8 mouse cellular contexts compared by ENCODE assay signal in the genomic region with DNA sequence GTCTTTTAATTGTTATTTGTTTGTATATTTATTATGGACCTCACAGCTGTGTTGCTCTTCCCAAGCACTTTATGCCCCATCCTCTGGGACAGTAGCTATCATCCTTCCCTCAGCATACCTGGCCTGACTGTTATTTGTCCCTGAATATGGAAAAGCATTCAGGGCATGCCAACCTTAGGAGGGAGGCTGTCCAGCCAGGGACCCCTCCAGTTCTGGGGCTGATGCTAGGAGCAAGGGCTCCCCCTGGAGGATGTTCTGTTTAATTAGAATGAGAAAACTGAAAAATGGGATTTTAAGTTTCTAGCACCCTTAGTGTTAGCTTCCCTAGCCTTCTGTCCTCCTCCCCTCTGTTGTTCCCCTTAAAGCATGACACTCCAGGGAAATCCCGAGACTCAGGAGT. TPM values are rescaled to one million over a fixed set of nuclear protein-coding genes. Genes with fewer than 3 reads are reported as not detected.
DNase-seq lines count a peak whose midpoint lies in the region; ATAC-seq and TF ChIP-seq lines count a peak whose summit lies in the region.
"Had no signal": no experiment of that assay in that cellular context is flagged by ENCODE, and none has a peak within 500 bp of the region (broad histone marks: within the 10 kb centered on the region; RNA-seq: fewer than 3 reads in every experiment).

No protein-coding gene starts in this region.

- H3K9ac ChIP-seq in MEL (ENCODE audit: control insufficient read depth, low read depth, low read length, poor library complexity, severe bottlenecking) = no peak overlapping the region
- no peak overlapping the region for H3K9ac ChIP-seq in lung, postnatal 0 days (replicated peaks; ENCODE audit: low read depth)
- H3K9ac ChIP-seq: liver, embryonic 15.5 days had no signal

- 3% methylated on average over 1 of the region's 1 CpGs for WGBS in lung, postnatal 0 days

- no peak overlapping the region for H3K4me3 ChIP-seq in MEL (ENCODE audit: control insufficient read depth in 1 of 2, insufficient read depth in 1 of 2, low read depth in 2 of 2, low read length in 2 of 2)
- H3K4me3 ChIP-seq in lung, postnatal 0 days (ENCODE audit: low read depth, low read length) = no peak overlapping the region
- H3K4me3 ChIP-seq: liver, embryonic 15.5 days had no signal

- no peak for TF ChIP-seq POLR2A in MEL (IDR thresholded peaks at IDR 0.05; ENCODE audit: control insufficient read depth in 1 of 2, insufficient read depth in 1 of 2, low read depth in 1 of 2, low read length in 2 of 2, poor library complexity in 1 of 2)

- H3K9me3 ChIP-seq in MEL (replicated peaks; ENCODE audit: insufficient read depth, low read length) = no peaks in the 10 kb centered on the region
- no peaks in the 10 kb centered on the region for H3K9me3 ChIP-seq in lung, postnatal 0 days (ENCODE audit: low read length)
- H3K9me3 ChIP-seq: liver, embryonic 15.5 days had no signal

- peak; percentile 14 for DNase-seq in kidney, adult 18-20 months
- DNase-seq in kidney, adult 11 months = no peak
- peak; percentile 33 for DNase-seq in MEL (ENCODE audit: low read depth, low spot score)
- DNase-seq in cerebellum, postnatal 25 days = peak; percentile 43 to 66
- peak; percentile 22 for DNase-seq in induced T-regulatory cell, adult 2 months (ENCODE audit: low read depth)
- DNase-seq in lung, postnatal 0 days (ENCODE audit: low spot score) = peak; percentile 45
- DNase-seq in testis, postnatal 10 days (ENCODE audit: low spot score) = peak; percentile 53

- TF ChIP-seq CTCF in MEL (IDR thresholded peaks at IDR 0.05 in 2 of 3, conservative IDR thresholded peaks at IDR 0.05 in 1 of 3; ENCODE audit: control insufficient read depth in 1 of 3, insufficient read depth in 1 of 3, low read depth in 2 of 3, low read length in 3 of 3, poor library complexity in 1 of 3, severe bottlenecking in 1 of 3) = peak; percentile 38 to 59 (median 58)
- TF ChIP-seq CTCF in lung, postnatal 0 days (IDR thresholded peaks at IDR 0.05) = peak; percentile 67

- no peaks in the 10 kb centered on the region for H3K36me3 ChIP-seq in MEL (ENCODE audit: control insufficient read depth in 1 of 2, insufficient read depth in 2 of 2, low read length in 2 of 2)
- no peaks in the 10 kb centered on the region for H3K36me3 ChIP-seq in lung, postnatal 0 days (ENCODE audit: insufficient read depth, low read length)
- H3K36me3 ChIP-seq: liver, embryonic 15.5 days had no signal

- 0 out of 2 replicates have a peak, but pooled peaks have one; percentile 12 for ATAC-seq in lung, postnatal 0 days

- H3K27ac ChIP-seq in MEL (ENCODE audit: control insufficient read depth, low read depth, low read length) = no peak overlapping the region
- H3K27ac ChIP-seq in lung, postnatal 0 days (ENCODE audit: low read length) = no peak overlapping the region
- H3K27ac ChIP-seq: liver, embryonic 15.5 days had no signal

- no peak for TF ChIP-seq EP300 in MEL (IDR thresholded peaks at IDR 0.05; ENCODE audit: low read depth in 1 of 2, low read length in 2 of 2)
- no peak for TF ChIP-seq EP300 in lung, postnatal 0 days (IDR thresholded peaks at IDR 0.05)

- H3K4me1 ChIP-seq in MEL (ENCODE audit: control insufficient read depth in 1 of 2, insufficient read depth in 2 of 2, low read length in 2 of 2) = no peaks in the 10 kb centered on the region
- no peaks in the 10 kb centered on the region for H3K4me1 ChIP-seq in lung, postnatal 0 days (ENCODE audit: insufficient read depth, low read depth, low read length)
- H3K4me1 ChIP-seq: liver, embryonic 15.5 days had no signal

- H3K79me2 ChIP-seq in MEL (ENCODE audit: control insufficient read depth, insufficient read depth, low read length, poor library complexity) = no peaks in the 10 kb centered on the region

- H3K27me3 ChIP-seq in MEL (ENCODE audit: control insufficient read depth in 1 of 2, insufficient read depth in 2 of 2, low read length in 2 of 2) = no peaks in the 10 kb centered on the region
- no peaks in the 10 kb centered on the region for H3K27me3 ChIP-seq in lung, postnatal 0 days (replicated peaks; ENCODE audit: insufficient read depth, low read length)
- H3K27me3 ChIP-seq: liver, embryonic 15.5 days had no signal

- no peak overlapping the region for H3K4me2 ChIP-seq in lung, postnatal 0 days (replicated peaks; ENCODE audit: low read depth, low read length)
- H3K4me2 ChIP-seq: liver, embryonic 15.5 days had no signal

- peak; percentile 60 for TF ChIP-seq RAD21 in MEL (IDR thresholded peaks at IDR 0.05; ENCODE audit: low read depth, low read length)

TF ChIP-seq in MEL, 35 proteins besides CTCF, POLR2A, EP300 and RAD21:
- TF ChIP-seq ZC3H11A (IDR thresholded peaks at IDR 0.05; ENCODE audit: low read depth, low read length) = 0 out of 2 replicates have a peak, but pooled peaks have one; percentile 12
- TF ChIP-seq GABPA (IDR thresholded peaks at IDR 0.05; ENCODE audit: low read depth, low read length) = no peak
- no peak for TF ChIP-seq JUND (IDR thresholded peaks at IDR 0.05; ENCODE audit: low read depth, low read length)
- peak; percentile 49 for TF ChIP-seq SMC3 (IDR thresholded peaks at IDR 0.05; ENCODE audit: low read depth, low read length)
- TF ChIP-seq HCFC1 (IDR thresholded peaks at IDR 0.05; ENCODE audit: low read depth, low read length) = no peak
- TF ChIP-seq MXI1 (IDR thresholded peaks at IDR 0.05; ENCODE audit: low read depth, low read length) = no peak
- TF ChIP-seq MEF2A (IDR thresholded peaks at IDR 0.05; ENCODE audit: extremely low read depth, insufficient replicate concordance, low read depth, low read length, poor library complexity, severe bottlenecking) = no peak

RNA-seq across cellular contexts. Expression of a gene that starts 17.4 kb away (rescaled TPM):
- not detected in 2 replicates for total RNA-seq in MEL (2012; rRNA removed)
- polyA plus RNA-seq in MEL (2012; ENCODE audit: insufficient read depth in 1 of 2, insufficient read length in 2 of 2, low read depth in 1 of 2, low replicate concordance in 2 of 2, missing spikeins in 1 of 2) = not detected
- 0.02 and 0.07 TPM in 2 replicates for polyA plus RNA-seq in lung, postnatal 0 days (2015; fragmentation: Nextera tagmentation; extraction: Ambion mirVana)

RNA-seq across cellular contexts. Expression of a gene that starts 55.3 kb away (rescaled TPM):
- 23.1 and 29.4 TPM in 2 replicates for total RNA-seq in MEL (2012; rRNA removed)
- polyA plus RNA-seq in MEL (2012; ENCODE audit: insufficient read depth in 1 of 2, insufficient read length in 2 of 2, low read depth in 1 of 2, low replicate concordance in 2 of 2, missing spikeins in 1 of 2) = 10 to 100 TPM in 1 of 2 experiments, not detected in 1; 21.7 TPM
- polyA plus RNA-seq in lung, postnatal 0 days (2015; fragmentation: Nextera tagmentation; extraction: Ambion mirVana) = 6.4 and 7.1 TPM in 2 replicates
